Mouse (Mus musculus): ENCODE results near the gene Nfix.

The Nfix gene

GRCm38 (mm10) chr8:84738266-84738665, 61.9 kb downstream of the Nfix start:
- no peak for DNase-seq (ENCODE audit: low spot score)

GRCm38 (mm10) chr8:84737608-84738007, 62.5 kb downstream of the Nfix start:
- DNase-seq (ENCODE audit: low spot score), result no peak

GRCm38 (mm10) chr8:84736521-84736920, 63.6 kb downstream of the Nfix start:
- DNase-seq (ENCODE audit: low spot score), result no peak

GRCm38 (mm10) chr8:84735597-84735996, 64.5 kb downstream of the Nfix start:
- DNase-seq (ENCODE audit: low spot score), result no peak

GRCm38 (mm10) chr8:84734680-84735079, 65.5 kb downstream of the Nfix start:
- DNase-seq (ENCODE audit: low spot score), result no peak

- DNase-seq (ENCODE audit: low spot score), result no peak
Measured at GRCm38 (mm10) chr8:84733959-84734358, 66.2 kb downstream of the Nfix start.

- no peak for DNase-seq (ENCODE audit: low spot score)
Measured at GRCm38 (mm10) chr8:84732996-84733395, 67.1 kb downstream of the Nfix start.

- DNase-seq (ENCODE audit: low spot score), result no peak
Measured at GRCm38 (mm10) chr8:84732545-84732944, 67.6 kb downstream of the Nfix start.

- no peak for DNase-seq (ENCODE audit: low spot score)
Measured at GRCm38 (mm10) chr8:84731371-84732177, 68.6 kb downstream of the Nfix start.

- no peak for DNase-seq (ENCODE audit: low spot score)
Measured at GRCm38 (mm10) chr8:84730541-84731370, 69.4 kb downstream of the Nfix start.

- DNase-seq (ENCODE audit: low spot score), result no peak
Measured at GRCm38 (mm10) chr8:84729921-84730362, 70.2 kb downstream of the Nfix start.

- DNase-seq (ENCODE audit: low spot score), result no peak
Measured at GRCm38 (mm10) chr8:84728474-84728873, 71.7 kb downstream of the Nfix start.

GRCm38 (mm10) chr8:84725941-84726259, 74.2 kb downstream of the Nfix start:
- DNase-seq (ENCODE audit: low spot score), result no peak

GRCm38 (mm10) chr8:84725246-84725940, 74.8 kb downstream of the Nfix start:
- DNase-seq (ENCODE audit: low spot score), result no peak

- DNase-seq (ENCODE audit: low spot score), result no peak
Measured at GRCm38 (mm10) chr8:84724683-84725082, 75.5 kb downstream of the Nfix start.

GRCm38 (mm10) chr8:84723571-84723900, 76.6 kb downstream of the Nfix start:
- DNase-seq (ENCODE audit: low spot score), result no peak

GRCm38 (mm10) chr8:84722850-84723570, 77.1 kb downstream of the Nfix start, which contains the start of gene G430095P16Rik:
Gene G430095P16Rik (plus strand): TSS chr8:84723007.
- DNase-seq (ENCODE audit: low spot score), result peak; percentile 74

- DNase-seq (ENCODE audit: low spot score), result no peak
Measured at GRCm38 (mm10) chr8:84722530-84722849, 77.7 kb downstream of the Nfix start.

GRCm38 (mm10) chr8:84718959-84719690, 81.0 kb downstream of the Nfix start:
- DNase-seq (ENCODE audit: low spot score), result no peak

GRCm38 (mm10) chr8:84718476-84718875, 81.7 kb downstream of the Nfix start:
- no peak for DNase-seq (ENCODE audit: low spot score)

GRCm38 (mm10) chr8:84716790-84717189, 83.4 kb downstream of the Nfix start:
- DNase-seq (ENCODE audit: low spot score), result no peak

Measured in ovary, postnatal 14 days (tissue).